Mouse (Mus musculus) stomach, postnatal 0 days (tissue): ENCODE data around the gene Shld1. TPM values are rescaled to one million over a fixed set of nuclear protein-coding genes. Genes with fewer than 3 reads are reported as not detected.

ENCODE experiments used
- ATAC-seq: fragments of 200-750 bp; cut with Nextera tagmentation; 2 replicates; pipeline ENCODE4 v1.8.0; 2017; ENCODE audit not compliant: low FRiP score, low TSS enrichment
- DNase-seq: peaks from one replicate; pipeline ENCODE4 v3.0.0-alpha.2; 2016; ENCODE audit warnings: low spot score
- H3K27ac ChIP-seq: fragments of 300-500 bp; sonication (generic); replicated peaks from 2 replicates; pipeline ENCODE4 v1.5.1; 2014; ENCODE audit warnings: mild to moderate bottlenecking, control low read depth
- H3K27me3 ChIP-seq: fragments of 300-500 bp; sonication (generic); 2 replicates; pipeline ENCODE4 v1.6.1; 2014; ENCODE audit warnings: low read length; ENCODE audit not compliant: control insufficient read depth, insufficient read depth
- H3K36me3 ChIP-seq: fragments of 300-500 bp; sonication (generic); 2 replicates; pipeline ENCODE4 v1.6.1; 2014; ENCODE audit warnings: low read length, mixed read lengths; ENCODE audit not compliant: control insufficient read depth, insufficient read depth
- H3K4me1 ChIP-seq: fragments of 300-500 bp; sonication (generic); replicated peaks from 2 replicates; pipeline ENCODE4 v1.6.1; 2014; ENCODE audit warnings: antibody characterized with exemption; ENCODE audit not compliant: control insufficient read depth, insufficient read depth
- H3K4me2 ChIP-seq: fragments of 300-500 bp; sonication (generic); replicated peaks from 2 replicates; pipeline ENCODE4 v1.6.1; 2014; ENCODE audit warnings: low read depth, mild to moderate bottlenecking, control low read depth, moderate library complexity
- H3K4me3 ChIP-seq: fragments of 300-500 bp; sonication (generic); 2 replicates; pipeline ENCODE4 v1.5.1; 2014; ENCODE audit warnings: low read depth, low read length, control low read depth
- H3K9ac ChIP-seq: fragments of 300-500 bp; sonication (generic); 2 replicates; pipeline ENCODE4 v1.6.1; 2014; ENCODE audit warnings: mild to moderate bottlenecking, low read length, control low read depth, mixed read lengths
- H3K9me3 ChIP-seq: fragments of 300-500 bp; sonication (generic); 2 replicates; pipeline ENCODE4 v1.6.1; 2016; ENCODE audit warnings: low read length; ENCODE audit not compliant: control insufficient read depth
- CTCF ChIP-seq: IDR thresholded peaks from 2 replicates; pipeline ENCODE4 v1.5.1; 2016; ENCODE audit warnings: antibody characterized with exemption, low read depth, mild to moderate bottlenecking, moderate library complexity
- EP300 ChIP-seq: optimal IDR thresholded peaks from 2 replicates; pipeline ENCODE3; 2016; ENCODE audit warnings: antibody characterized with exemption
- WGBS: fragments of 180-500 bp; shearing (Covaris S2); extraction: QIAGEN DNeasy Blood & Tissue Kit; methylation state at CpG from one replicate; pipeline ENCODE4 v1.1.7; 2014; 5-methylcytosine and 5-hydroxymethylcytosine counted together
- polyA plus RNA-seq: library from polyadenylated mRNA; unstranded; fragments of >200 nt; fragmentation: Nextera tagmentation; extraction: Ambion mirVana; gene quantifications from 2 replicates; pipeline ENCODE4 v1.2.1, GENCODE M21; 2015

Shld1 gene
- polyA plus RNA-seq: 9.8 and 10.5 TPM in 2 replicates

DNA sequence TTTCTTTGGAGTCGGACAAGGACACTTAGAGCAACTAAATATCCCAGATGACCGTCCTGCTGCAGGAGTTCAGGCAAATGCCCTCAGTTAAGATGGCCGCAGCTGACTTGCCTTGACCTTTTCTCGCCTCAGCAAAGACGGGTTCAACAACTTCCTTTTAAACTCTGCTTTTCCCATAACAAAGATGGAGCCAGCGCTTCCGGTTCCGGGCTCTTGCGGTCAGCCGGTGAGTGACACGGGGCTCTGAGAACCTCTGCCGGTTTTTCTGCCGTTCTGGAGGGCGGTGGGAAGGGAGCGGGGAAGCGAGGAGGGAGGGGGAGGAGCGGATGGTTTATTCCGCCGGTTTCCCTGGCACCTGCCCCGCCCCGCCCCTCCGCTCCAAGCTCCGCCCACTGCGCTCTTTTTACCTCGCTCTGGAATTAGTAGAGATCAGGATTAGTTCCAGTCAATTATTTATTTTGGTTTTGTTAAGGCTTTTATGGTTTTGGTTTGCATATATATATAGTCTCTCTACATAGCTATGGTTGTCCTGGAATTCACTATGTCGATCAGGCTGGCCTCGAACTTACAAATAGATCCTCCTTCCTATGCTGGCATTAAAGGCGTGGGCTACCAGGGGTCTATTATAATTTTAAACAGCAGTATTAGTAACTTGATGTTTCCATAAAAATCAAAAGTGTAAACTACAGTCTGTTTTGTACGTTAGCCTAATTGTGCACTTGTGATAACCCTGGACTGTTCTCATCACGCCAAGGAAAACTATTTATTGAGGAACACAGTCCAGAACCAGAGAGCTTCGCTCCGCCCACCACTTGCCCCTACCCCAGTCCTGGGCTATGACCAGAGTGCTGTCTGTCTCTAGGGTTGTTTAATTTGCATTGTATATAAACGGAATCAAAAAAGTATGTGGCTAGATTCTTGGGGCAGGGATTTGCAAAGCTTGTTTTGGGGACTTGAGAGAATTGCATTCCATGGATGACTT lies at the start of gene Shld1:
TSS of gene Shld1 (plus strand) at position 176 of the 982 bp plus-strand sequence.
- H3K4me2 ChIP-seq: peak within 1 kb of the TSS; percentile 48
- no peaks in the 10 kb centered on the region; the same call in 1 of the 2 replicates for H3K4me1 ChIP-seq
- peak within 1 kb of the TSS; percentile 68 for H3K9ac ChIP-seq
- ATAC-seq (peak; percentile 96), DNase-seq (peak; percentile 91)
- TF ChIP-seq CTCF (no peak), EP300 (peak; percentile 37)
- H3K27ac ChIP-seq: peak within 1 kb of the TSS; percentile 88
- H3K4me3 ChIP-seq: peak within 1 kb of the TSS; percentile 68
- 6% methylated on average over 33 of the region's 33 CpGs for WGBS
- H3K27me3 ChIP-seq: no peaks in the 10 kb centered on the region
- H3K9me3 ChIP-seq: no peaks in the 10 kb centered on the region
- H3K36me3 ChIP-seq: no peaks in the 10 kb centered on the region

- DNase-seq (no peak), ATAC-seq (no peak)
- H3K4me3 ChIP-seq: no peak overlapping the region
- TF ChIP-seq CTCF (no peak), EP300 (no peak)
- H3K4me2 ChIP-seq: no peak overlapping the region
- no peak overlapping the region for H3K9ac ChIP-seq
- no peak overlapping the region for H3K27ac ChIP-seq
- H3K4me1 ChIP-seq: no peaks in the 10 kb centered on the region
- 79% methylated on average over 6 of the region's 6 CpGs for WGBS
- no peaks in the 10 kb centered on the region for H3K36me3 ChIP-seq
- H3K27me3 ChIP-seq: no peaks in the 10 kb centered on the region
- no peaks in the 10 kb centered on the region for H3K9me3 ChIP-seq
Observed at GRCm38 (mm10) chr2:132638306-132638705, 48.4 kb upstream of the Shld1 start.

DNA sequence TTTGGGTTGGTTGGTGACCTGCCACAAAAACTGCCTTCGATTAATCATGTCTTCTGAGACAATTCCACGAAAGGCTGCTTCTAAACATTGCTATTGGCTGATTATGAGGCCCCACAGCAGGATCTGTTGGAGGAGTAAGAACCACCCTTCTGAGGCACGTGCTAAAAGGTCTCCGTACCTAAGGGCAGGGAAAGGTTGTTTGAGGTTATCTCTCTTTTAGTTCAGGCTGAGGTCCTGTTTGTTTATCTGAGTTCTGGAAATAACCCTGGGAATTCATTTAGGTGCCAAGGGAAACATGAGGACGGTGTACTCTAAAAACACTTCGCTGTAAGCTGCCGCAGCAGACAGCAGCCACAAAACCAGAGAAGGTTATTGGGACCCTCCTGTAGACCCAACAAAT lies 47.4 kb upstream of the Shld1 start:
- no peak for ATAC-seq
- no peaks in the 10 kb centered on the region for H3K27me3 ChIP-seq
- H3K4me3 ChIP-seq: no peak overlapping the region
- TF ChIP-seq CTCF: no peak
- no peak for TF ChIP-seq EP300
- no peak overlapping the region for H3K4me2 ChIP-seq
- no peak for DNase-seq
- no peak overlapping the region for H3K9ac ChIP-seq
- no peaks in the 10 kb centered on the region for H3K9me3 ChIP-seq
- H3K4me1 ChIP-seq: no peaks in the 10 kb centered on the region
- WGBS: 44% methylated on average over 7 of the region's 7 CpGs
- H3K27ac ChIP-seq: no peak overlapping the region
- H3K36me3 ChIP-seq: no peaks in the 10 kb centered on the region

- Histone ChIP-seq H3K4me3 (no peak overlapping the region), H3K9me3 (no peaks in the 10 kb centered on the region), H3K4me2 (no peak overlapping the region), H3K4me1 (no peaks in the 10 kb centered on the region), H3K27me3 (no peaks in the 10 kb centered on the region), H3K9ac (no peak overlapping the region), H3K27ac (no peak overlapping the region), H3K36me3 (no peaks in the 10 kb centered on the region)
- WGBS: 38% methylated on average over 3 of the region's 3 CpGs
- DNase-seq: no peak
- no peak for ATAC-seq
- TF ChIP-seq EP300 (no peak), CTCF (no peak)
Observed at GRCm38 (mm10) chr2:132641196-132641595, 45.5 kb upstream of the Shld1 start.

DNA sequence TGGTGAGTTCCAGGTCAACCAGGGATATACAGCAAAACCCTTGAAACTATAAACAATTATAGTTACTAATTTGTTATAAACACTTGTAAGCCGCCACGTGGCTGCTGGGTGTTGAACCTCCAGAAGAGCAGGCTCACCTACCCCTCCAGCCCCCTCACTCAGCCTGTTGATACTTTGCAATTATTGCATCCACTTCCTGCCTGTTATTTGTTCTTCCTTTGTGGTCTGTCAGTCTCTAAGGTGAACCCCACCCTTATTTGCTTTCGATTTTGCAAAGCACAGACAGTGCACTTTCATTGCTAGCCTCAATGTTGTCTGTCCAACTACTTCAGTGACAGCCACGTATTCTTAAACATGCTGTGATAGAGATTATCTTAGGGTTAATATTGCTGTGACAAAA lies 43.6 kb upstream of the Shld1 start:
- peak; percentile 15 for DNase-seq
- WGBS: 42% methylated on average over 4 of the region's 4 CpGs
- peak; percentile 86 for ATAC-seq
- TF ChIP-seq EP300 (no peak), CTCF (no peak)
- Histone ChIP-seq H3K4me3 (no peak overlapping the region), H3K27ac (no peak overlapping the region), H3K36me3 (no peaks in the 10 kb centered on the region), H3K9me3 (no peaks in the 10 kb centered on the region), H3K4me1 (no peaks in the 10 kb centered on the region), H3K27me3 (no peaks in the 10 kb centered on the region), H3K9ac (no peak overlapping the region), H3K4me2 (no peak overlapping the region)
